Mouse (Mus musculus) liver, postnatal 0 days (tissue): ENCODE measurements at regions not wholly inside any gene's neighbourhood (a gene's known extent, or its start where the extent isn't known, plus 50 kb on each side); places are given as distances from the start of the nearest gene placed in this dataset.

Source experiments
- ATAC-seq: fragments of 200-750 bp; cut with Nextera tagmentation; 2 replicates; pipeline ENCODE4 v1.8.0; 2017; ENCODE audit warnings: mild to moderate bottlenecking, moderate library complexity
- DNase-seq: peaks from one replicate; pipeline ENCODE4 v3.0.0-alpha.2; 2016
- H3K27ac ChIP-seq: fragments of 300-500 bp; sonication (generic); 2 replicates; pipeline ENCODE4 v1.5.1; 2014; ENCODE audit warnings: antibody characterized with exemption, moderate library complexity, mild to moderate bottlenecking, low read depth
- H3K27me3 ChIP-seq: fragments of 300-500 bp; sonication (generic); 2 replicates; pipeline ENCODE4 v1.6.1; 2014; ENCODE audit warnings: low read length, control low read depth, mixed read lengths; ENCODE audit not compliant: insufficient read depth
- H3K36me3 ChIP-seq: fragments of 300-500 bp; sonication (generic); replicated peaks from 2 replicates; pipeline ENCODE4 v1.6.1; 2014; ENCODE audit warnings: mild to moderate bottlenecking, control low read depth, low read length, moderate library complexity, mixed read lengths; ENCODE audit not compliant: insufficient read depth
- H3K4me1 ChIP-seq: fragments of 300-500 bp; sonication (generic); 2 replicates; pipeline ENCODE4 v1.6.1; 2014; ENCODE audit warnings: antibody characterized with exemption, mild to moderate bottlenecking, control low read depth; ENCODE audit not compliant: insufficient read depth
- H3K4me2 ChIP-seq: fragments of 300-500 bp; sonication (generic); 2 replicates; pipeline ENCODE4 v1.6.1; 2014; ENCODE audit warnings: low read depth, mild to moderate bottlenecking, low read length, moderate library complexity, mixed read lengths
- H3K4me3 ChIP-seq: fragments of 300-500 bp; sonication (generic); 2 replicates; pipeline ENCODE4 v1.5.1; 2014; ENCODE audit warnings: low read depth, low read length
- H3K9ac ChIP-seq: fragments of 300-500 bp; sonication (generic); replicated peaks from 2 replicates; pipeline ENCODE4 v1.6.1; 2014; ENCODE audit warnings: mild to moderate bottlenecking, moderate library complexity
- H3K9me3 ChIP-seq: fragments of 300-500 bp; sonication (generic); 2 replicates; pipeline ENCODE4 v1.6.1; 2016; ENCODE audit warnings: mild to moderate bottlenecking, control low read depth, low read length, mixed read lengths
- CTCF ChIP-seq: sonication (generic); IDR thresholded peaks from 2 replicates; pipeline ENCODE4 v1.5.1; 2016; ENCODE audit warnings: antibody characterized with exemption, low read depth
- EP300 ChIP-seq: IDR thresholded peaks from 2 replicates; pipeline ENCODE4 v1.6.1; 2016; ENCODE audit warnings: antibody characterized with exemption, low read depth, mild to moderate bottlenecking
- WGBS: fragments of 180-500 bp; shearing (Covaris S2); extraction: QIAGEN DNeasy Blood & Tissue Kit; methylation state at CpG from one replicate; pipeline ENCODE4 v1.1.7; 2014; ENCODE audit not compliant: insufficient replicate concordance; 5-methylcytosine and 5-hydroxymethylcytosine counted together

DNA sequence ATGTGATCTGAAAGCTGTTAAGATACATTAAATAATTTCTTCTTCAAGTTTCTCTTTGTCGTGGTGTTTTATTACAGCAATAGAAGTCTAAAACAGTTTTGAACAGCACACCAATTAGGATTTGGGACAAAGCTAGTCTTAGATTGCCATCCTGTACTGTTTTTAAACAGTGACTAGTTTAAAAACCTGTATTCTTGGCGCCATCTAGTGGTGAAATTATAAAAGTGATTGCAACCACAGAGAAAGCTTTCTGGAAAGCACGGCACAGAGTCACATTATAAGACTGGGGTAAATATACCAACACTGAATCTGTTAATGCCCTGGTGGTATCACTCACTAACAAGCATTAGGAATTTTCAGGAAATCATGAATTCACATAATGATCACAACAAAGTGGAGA is 339.3 kb downstream of the Hace1 start:
- Histone ChIP-seq H3K9me3 (no peaks in the 10 kb centered on the region), H3K27ac (no peak overlapping the region), H3K4me2 (no peak overlapping the region), H3K27me3 (no peaks in the 10 kb centered on the region), H3K36me3 (no peaks in the 10 kb centered on the region), H3K4me3 (no peak overlapping the region), H3K9ac (no peak overlapping the region), H3K4me1 (no peaks in the 10 kb centered on the region)
- DNase-seq (no peak), ATAC-seq (no peak)
- 26% methylated on average over 3 of the region's 3 CpGs for WGBS
- TF ChIP-seq CTCF (peak; percentile 70), EP300 (no peak)

GRCm38 (mm10) chr10:45925746-45926145 is 348.1 kb downstream of the Hace1 start:
- Histone ChIP-seq H3K9me3 (no peaks in the 10 kb centered on the region), H3K9ac (no peak overlapping the region), H3K4me3 (no peak overlapping the region), H3K36me3 (no peaks in the 10 kb centered on the region), H3K4me2 (no peak overlapping the region), H3K27me3 (no peaks in the 10 kb centered on the region), H3K4me1 (no peaks in the 10 kb centered on the region), H3K27ac (no peak overlapping the region)
- TF ChIP-seq EP300, result no peak
- TF ChIP-seq CTCF, result no peak
- ATAC-seq (no peak), DNase-seq (no peak)
- WGBS, result 33% methylated on average over 1 of the region's 1 CpGs

DNA sequence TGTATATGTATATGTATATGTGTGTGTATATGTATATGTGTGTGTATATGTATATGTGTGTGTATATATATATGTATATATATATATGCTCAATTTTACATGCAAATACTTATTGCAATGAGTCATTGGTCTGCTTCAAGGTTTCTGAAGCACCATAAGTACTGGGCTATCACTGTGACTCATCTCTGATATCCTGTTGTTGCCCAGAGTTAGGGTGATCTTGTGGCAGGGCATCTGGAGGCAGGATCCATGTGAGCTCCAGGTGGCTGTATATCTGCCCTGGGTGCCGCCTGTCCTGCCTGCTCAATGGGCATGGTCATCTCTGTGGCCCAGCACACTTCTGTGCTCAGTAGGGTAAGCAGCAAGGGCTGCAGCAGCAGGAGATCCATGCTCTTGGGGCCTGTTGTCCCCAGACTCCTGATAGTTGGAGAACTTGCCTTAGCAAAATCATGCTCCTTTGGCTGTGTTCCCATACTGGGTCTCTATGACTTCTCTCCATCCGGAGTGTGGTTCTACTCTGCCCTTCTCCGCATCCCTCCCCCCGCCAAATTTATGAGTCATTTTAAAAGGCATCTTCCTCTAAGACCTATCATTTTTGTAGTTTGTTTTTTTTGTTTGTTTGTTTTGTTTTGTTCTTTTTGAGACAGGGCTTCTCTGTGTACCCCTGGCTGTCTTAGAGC is 356.1 kb downstream of the Hace1 start:
- Histone ChIP-seq H3K36me3 (no peaks in the 10 kb centered on the region), H3K9me3 (no peaks in the 10 kb centered on the region), H3K4me3 (no peak overlapping the region), H3K27me3 (no peaks in the 10 kb centered on the region), H3K4me1 (no peaks in the 10 kb centered on the region), H3K4me2 (no peak overlapping the region), H3K9ac (no peak overlapping the region), H3K27ac (no peak overlapping the region)
- WGBS, result 72% methylated on average over 4 of the region's 4 CpGs
- TF ChIP-seq CTCF (no peak), EP300 (no peak)
- DNase-seq (no peak), ATAC-seq (no peak)

GRCm38 (mm10) chr10:45957686-45958085 is 380.1 kb downstream of the Hace1 start:
- H3K4me3 ChIP-seq, result no peak overlapping the region
- no peaks in the 10 kb centered on the region for H3K9me3 ChIP-seq
- no peak overlapping the region for H3K27ac ChIP-seq
- TF ChIP-seq EP300 (no peak), CTCF (no peak)
- no peaks in the 10 kb centered on the region for H3K36me3 ChIP-seq
- no peaks in the 10 kb centered on the region for H3K27me3 ChIP-seq
- ATAC-seq (no peak), DNase-seq (no peak)
- no peak overlapping the region for H3K4me2 ChIP-seq
- no peak overlapping the region for H3K9ac ChIP-seq
- H3K4me1 ChIP-seq, result no peaks in the 10 kb centered on the region

DNA sequence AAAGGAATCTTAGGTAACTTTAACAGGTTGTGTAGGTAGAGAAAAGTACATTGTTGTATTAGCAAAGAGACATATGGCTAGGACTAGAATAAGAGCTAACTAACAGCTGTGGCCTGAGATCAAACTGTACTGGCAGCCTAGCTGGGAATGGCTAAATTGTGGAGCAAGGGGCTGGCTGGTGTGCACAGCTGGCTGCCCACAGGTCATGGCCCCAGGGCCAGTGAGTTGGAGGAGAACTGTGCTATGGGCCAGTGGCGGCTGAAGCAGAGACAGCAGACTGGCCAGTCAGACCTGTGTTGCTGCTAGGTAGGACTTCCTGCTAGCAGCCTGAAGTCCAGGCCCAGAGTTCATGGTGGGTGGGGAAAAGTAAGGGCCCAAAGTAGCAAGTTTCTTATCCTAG is 394.6 kb downstream of the Hace1 start:
- DNase-seq (no peak), ATAC-seq (no peak)
- Histone ChIP-seq H3K9ac (no peak overlapping the region), H3K4me1 (no peaks in the 10 kb centered on the region), H3K27ac (no peak overlapping the region), H3K27me3 (no peaks in the 10 kb centered on the region), H3K36me3 (no peaks in the 10 kb centered on the region), H3K4me3 (no peak overlapping the region), H3K9me3 (no peaks in the 10 kb centered on the region), H3K4me2 (no peak overlapping the region)
- TF ChIP-seq EP300 (no peak), CTCF (no peak)
- WGBS, result 58% methylated on average over 1 of the region's 1 CpGs

- WGBS, result 77% methylated on average over 4 of the region's 4 CpGs
- H3K4me2 ChIP-seq, result no peak overlapping the region
- no peak overlapping the region for H3K9ac ChIP-seq
- H3K36me3 ChIP-seq, result no peaks in the 10 kb centered on the region
- H3K27ac ChIP-seq, result no peak overlapping the region
- no peak for DNase-seq
- H3K27me3 ChIP-seq, result no peaks in the 10 kb centered on the region
- H3K9me3 ChIP-seq, result no peaks in the 10 kb centered on the region
- no peak overlapping the region for H3K4me3 ChIP-seq
- no peak for ATAC-seq
- TF ChIP-seq CTCF (no peak), EP300 (no peak)
- no peaks in the 10 kb centered on the region for H3K4me1 ChIP-seq
Measured at GRCm38 (mm10) chr10:45982731-45983274, 405.2 kb downstream of the Hace1 start.
